Comparison of ENCODE assay signal across 8 mouse cellular contexts in the genomic region with DNA sequence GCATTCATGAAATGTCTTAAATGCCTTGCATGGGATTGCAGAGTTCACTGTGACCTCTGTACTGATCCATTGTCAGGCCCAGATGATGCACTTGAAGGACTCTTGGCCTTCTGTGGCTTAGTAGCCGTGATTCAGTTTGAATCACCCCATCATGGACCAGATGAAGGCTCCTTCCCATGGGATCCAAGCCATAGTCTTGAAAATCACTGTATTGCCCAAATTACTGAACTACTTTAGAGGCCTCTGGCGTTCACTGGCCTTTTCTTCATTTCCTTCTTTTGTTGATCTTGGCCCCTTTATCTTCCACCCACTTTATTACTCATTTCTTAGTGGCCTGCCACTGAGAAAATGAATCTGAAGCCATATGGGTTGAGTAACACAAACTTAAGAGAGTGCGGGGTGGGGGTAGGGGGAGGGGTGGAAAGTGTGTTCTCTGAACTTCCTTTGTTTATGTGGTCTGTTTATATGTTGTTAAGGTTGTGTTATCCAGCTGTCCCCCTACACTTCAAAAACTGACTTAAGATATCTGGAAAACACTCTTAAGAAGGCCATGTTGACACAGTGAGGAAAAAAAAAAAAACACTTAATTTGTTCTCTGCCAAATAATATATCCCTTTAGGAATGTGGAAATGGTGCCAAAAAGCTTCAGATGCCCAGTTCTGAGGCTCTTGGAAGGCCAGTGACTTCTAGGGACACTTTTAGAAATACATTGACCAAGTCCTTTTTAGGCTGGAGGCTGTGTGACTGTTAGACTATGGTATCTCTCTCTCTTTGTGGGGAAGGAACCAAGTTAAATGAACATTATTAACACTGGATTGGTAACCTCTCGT. TPM values are rescaled to one million over a fixed set of nuclear protein-coding genes. Genes with fewer than 3 reads are reported as not detected.
A peak's percentile ranks its signal among the peaks of the same experiment; 100 is the strongest.
DNase-seq lines count a peak whose midpoint lies in the region; ATAC-seq lines count a peak whose summit lies in the region.

No protein-coding gene starts in this region.

- no peaks in the 10 kb centered on the region for H3K27me3 ChIP-seq in heart, embryonic 16.5 days (ENCODE audit: control insufficient read depth, insufficient read depth, low read length)

- H3K9ac ChIP-seq in heart, embryonic 16.5 days (ENCODE audit: low read length) = no peak overlapping the region

- no peaks in the 10 kb centered on the region for H3K9me3 ChIP-seq in heart, embryonic 16.5 days (replicated peaks; ENCODE audit: control insufficient read depth, low read length)

- ATAC-seq in heart, embryonic 16.5 days (replicated peaks; ENCODE audit: extremely low read depth, insufficient read depth, low FRiP score) = no peak

- peaks cover 9% of the 10 kb centered on the region for H3K36me3 ChIP-seq in heart, embryonic 16.5 days (ENCODE audit: control insufficient read depth, insufficient read depth)

- H3K4me2 ChIP-seq in heart, embryonic 16.5 days (ENCODE audit: low read depth, low read length) = no peak overlapping the region

- DNase-seq in adrenal gland, adult 2 months = peak; percentile 68
- DNase-seq in adrenal gland, postnatal 4 days (ENCODE audit: low spot score in 2 of 2) = no peak
- DNase-seq in MN1 (ENCODE audit: low spot score) = peak; percentile 36
- DNase-seq in kidney, postnatal 4 days = peak; percentile 20 to 37
- DNase-seq in cerebellum, postnatal 10 days = no peak
- no peak for DNase-seq in layer of hippocampus, adult 9-10 months (ENCODE audit: low spot score)
- no peak for DNase-seq in embryo, embryonic 10 days (ENCODE audit: low spot score)

- peaks cover 32% of the 10 kb centered on the region for H3K4me1 ChIP-seq in heart, embryonic 16.5 days (ENCODE audit: control insufficient read depth, insufficient read depth, low read length)

- no peak overlapping the region for H3K4me3 ChIP-seq in heart, embryonic 16.5 days (ENCODE audit: low read length)

- peak overlapping the region; percentile 70 for H3K27ac ChIP-seq in heart, embryonic 16.5 days (ENCODE audit: low read length)

- WGBS in heart, embryonic 16.5 days = 43% methylated on average over 4 of the region's 4 CpGs

RNA-seq across cellular contexts. Expression of a gene that starts 45.5 kb away (rescaled TPM):
- 10 to 100 TPM; 39.3 to 40.9 TPM for total RNA-seq in adrenal gland, adult 2 months (2021)
- 19.1 and 23.9 TPM in 2 replicates for polyA plus RNA-seq in adrenal gland, adult 2 months (2012; rRNA removed)
- 10 to 100 TPM; 55.8 to 59.0 TPM for total RNA-seq in adrenal gland, postnatal 4 days (2021)
- 54.1 and 54.6 TPM in 2 replicates for polyA plus RNA-seq in heart, embryonic 16.5 days (2015; fragmentation: Nextera tagmentation; extraction: Ambion mirVana)

RNA-seq across cellular contexts. Expression of a gene that starts 46.0 kb away (rescaled TPM):
- total RNA-seq in adrenal gland, adult 2 months (2021) = 10 to 100 TPM; 38.9 to 46.4 TPM
- polyA plus RNA-seq in adrenal gland, adult 2 months (2012; rRNA removed) = 9.2 and 10.7 TPM in 2 replicates
- 10 to 100 TPM; 52.5 to 54.8 TPM for total RNA-seq in adrenal gland, postnatal 4 days (2021)
- polyA plus RNA-seq in heart, embryonic 16.5 days (2015; fragmentation: Nextera tagmentation; extraction: Ambion mirVana) = 12.8 and 14.8 TPM in 2 replicates

Comparison
In these comparisons a context has a peak if more than half of its experiments do, and no peak if none do; other contexts are left out.
1. DNase-seq: peak in adrenal gland, adult 2 months (single experiment), MN1 (single experiment) and kidney, postnatal 4 days (2 of 2); none in adrenal gland, postnatal 4 days (0 of 2), cerebellum, postnatal 10 days (0 of 2), layer of hippocampus, adult 9-10 months (single experiment) and embryo, embryonic 10 days (single experiment).